Mouse (Mus musculus): ENCODE data around the gene Olfr1341.

The Olfr1341 gene

DNA sequence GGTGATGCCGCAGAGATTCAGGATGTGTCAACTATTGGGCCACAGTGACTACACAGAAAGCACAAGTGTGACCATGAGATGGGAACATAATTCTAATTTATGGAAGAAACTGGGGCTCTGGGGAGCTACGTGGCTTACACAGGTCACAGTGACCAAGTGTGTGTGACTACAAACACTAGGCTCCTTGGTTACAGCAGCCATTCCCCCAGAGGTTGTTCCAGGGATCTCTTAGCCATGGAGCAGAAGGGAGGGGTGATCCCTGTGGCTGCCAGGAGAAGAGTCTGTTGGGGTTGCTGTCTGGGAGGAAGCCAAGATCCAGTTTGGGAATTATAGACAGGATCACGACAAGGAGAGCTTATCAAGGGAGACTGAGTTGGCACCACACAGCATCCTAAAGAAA, at the start of gene Olfr1341:
Gene Olfr1341, plus strand, starts transcription at position 301 of the 400 bp plus-strand sequence.
- no peak for DNase-seq

DNA sequence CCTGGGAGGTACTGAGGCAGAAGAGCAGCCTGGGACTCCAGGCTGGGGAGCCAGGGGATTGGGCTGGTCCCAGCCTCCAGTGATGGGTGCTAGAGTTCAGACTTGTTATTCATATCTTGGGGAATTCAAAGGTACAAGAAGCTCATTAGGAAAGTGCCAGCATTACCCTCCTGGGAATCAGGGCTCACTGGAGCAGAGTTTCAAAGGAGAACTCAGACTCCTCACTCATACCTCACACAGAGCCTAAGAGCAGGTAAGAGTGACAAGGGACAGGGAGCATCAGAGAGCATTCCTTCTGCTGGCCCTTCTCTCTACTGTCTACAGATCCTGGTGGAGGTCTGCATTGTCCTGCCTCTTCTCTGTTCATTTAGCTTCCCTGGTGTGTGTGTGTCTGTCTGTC, 44.7 kb upstream of the Olfr1341 start, which contains the start of gene Olfr62:
Gene Olfr62, plus strand, starts transcription at position 301 of the 400 bp plus-strand sequence.
- DNase-seq = no peak

DNA sequence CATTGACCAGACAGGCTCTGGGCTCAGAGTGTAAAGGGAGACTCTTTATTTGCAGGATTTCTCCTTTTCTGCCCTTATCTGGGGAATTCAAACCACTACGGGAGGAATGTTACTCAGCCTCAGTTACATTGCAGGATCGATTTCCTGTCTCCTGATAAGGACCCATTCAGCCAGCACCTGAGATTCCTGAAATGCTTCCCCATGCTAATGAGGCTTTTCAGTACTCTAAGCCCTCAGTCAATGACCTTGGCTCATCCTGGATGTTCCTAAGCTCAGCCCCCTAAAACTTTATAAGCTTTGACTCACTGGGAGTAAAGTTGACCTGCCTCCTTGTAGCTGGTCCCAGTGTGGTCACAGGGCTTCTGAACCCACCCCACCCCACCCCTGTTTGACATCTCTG, 16.2 kb upstream of the Olfr1341 start:
- DNase-seq = no peak

DNA sequence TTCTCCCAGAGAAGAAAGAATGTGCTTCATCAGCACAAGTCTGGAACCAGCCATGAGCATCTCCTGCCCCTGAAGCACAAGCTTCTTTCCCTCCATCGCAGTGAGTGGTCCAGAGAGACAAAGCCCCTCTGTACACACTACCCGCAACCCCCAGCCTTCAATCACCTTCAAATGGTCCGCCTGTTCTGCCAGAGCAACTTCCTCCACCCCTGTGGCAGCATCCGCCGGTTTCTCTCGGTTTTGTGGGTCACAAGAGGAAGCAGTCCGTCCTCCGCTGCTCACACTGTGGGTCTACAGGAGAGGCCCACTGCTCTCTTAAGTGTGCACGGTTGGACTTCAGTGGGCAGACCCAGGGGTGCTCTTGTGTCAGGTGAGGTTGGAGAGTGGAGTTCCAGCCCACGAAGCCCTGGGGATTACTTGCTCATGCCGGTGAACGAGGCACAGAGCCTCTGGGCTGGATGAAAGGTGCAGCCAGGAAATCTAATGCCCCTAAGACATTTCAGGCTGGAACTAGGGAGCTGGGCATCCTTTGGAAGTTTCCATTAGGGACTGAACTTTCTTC, 10.8 kb upstream of the Olfr1341 start, which contains the start of gene Olfr1342:
Gene Olfr1342, minus strand, starts transcription at position 345 of the 562 bp plus-strand sequence.
- DNase-seq = no peak

DNA sequence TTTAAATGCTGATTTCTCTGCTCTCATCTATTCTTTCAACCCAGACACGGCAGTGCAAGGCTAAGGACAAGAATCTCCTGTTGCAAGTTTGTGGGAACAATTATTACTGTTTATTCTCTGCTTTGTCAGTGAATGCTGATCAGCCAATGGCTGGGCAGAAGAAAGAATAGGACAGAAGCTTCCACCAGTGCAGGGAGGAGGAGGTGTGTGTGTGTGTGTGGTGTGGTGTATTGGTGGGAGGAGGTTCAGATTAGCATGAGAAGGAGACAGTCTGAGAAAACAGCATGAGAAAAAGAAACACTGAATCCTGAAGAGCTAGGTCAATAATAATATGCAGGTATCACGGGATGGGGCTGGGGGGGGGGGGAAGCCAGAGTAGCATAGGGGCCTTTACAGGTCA, 9.5 kb upstream of the Olfr1341 start:
- DNase-seq = no peak

DNA sequence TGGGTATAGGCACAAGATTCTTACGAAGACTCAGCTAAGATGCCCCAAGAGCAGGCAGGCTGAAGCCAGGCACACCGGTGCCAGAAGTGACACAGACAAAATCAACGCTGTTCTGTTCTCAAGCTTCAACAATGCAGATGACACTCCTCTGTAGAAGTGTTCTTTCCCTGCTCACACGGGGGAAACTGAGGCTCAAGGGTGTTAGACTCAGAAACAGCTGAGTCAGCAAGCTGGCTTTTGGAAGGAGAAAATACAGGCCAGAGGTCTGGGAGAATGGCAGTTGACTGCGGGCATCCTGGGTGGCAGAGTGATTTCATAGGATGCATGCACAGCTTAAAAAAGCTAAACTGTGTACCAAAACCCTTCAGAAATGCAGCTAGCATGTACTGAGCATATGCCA, 4.8 kb downstream of the Olfr1341 start:
- no peak for DNase-seq

DNA sequence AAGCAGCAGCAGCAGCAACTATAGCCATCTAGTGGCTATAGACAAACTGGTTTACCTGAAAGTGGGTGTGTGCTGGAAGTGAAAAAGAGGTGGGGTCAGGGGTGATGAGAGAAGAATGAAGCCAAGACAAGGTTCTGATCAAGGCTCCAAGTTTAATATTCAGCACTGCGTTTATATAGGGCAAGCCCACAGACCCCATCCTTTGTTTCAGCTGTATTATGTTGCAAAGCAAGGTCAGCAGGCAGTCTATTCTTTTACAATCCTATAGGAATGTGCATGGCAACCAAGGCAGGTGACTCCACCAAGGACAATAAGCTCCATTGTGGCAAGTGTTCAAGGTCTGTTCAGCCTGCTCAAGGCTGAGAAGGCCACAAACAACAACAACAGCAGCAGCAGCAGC, 8.3 kb downstream of the Olfr1341 start:
- no peak for DNase-seq

DNA sequence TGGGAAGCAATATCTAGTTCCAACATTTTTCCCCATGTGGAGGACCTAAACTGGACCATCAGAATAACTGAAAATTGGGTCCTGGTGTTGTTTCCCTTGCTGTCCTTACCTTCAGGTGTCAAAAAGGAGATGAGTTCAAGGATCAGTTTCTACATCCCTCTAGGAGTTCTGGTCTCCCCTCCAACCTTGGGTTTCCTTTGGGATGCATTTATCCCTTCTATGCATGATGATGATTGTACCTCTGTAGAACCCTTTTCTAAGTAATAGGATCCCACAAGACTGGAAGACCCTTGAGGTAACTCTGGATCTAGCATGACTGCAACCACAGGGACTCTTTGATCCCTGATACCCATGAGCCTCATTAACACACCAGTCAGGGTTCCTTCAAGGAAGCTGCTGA, 16.5 kb downstream of the Olfr1341 start, which contains the start of gene Olfr1340:
Gene Olfr1340, plus strand, starts transcription at position 301 of the 400 bp plus-strand sequence.
- no peak for DNase-seq

DNA sequence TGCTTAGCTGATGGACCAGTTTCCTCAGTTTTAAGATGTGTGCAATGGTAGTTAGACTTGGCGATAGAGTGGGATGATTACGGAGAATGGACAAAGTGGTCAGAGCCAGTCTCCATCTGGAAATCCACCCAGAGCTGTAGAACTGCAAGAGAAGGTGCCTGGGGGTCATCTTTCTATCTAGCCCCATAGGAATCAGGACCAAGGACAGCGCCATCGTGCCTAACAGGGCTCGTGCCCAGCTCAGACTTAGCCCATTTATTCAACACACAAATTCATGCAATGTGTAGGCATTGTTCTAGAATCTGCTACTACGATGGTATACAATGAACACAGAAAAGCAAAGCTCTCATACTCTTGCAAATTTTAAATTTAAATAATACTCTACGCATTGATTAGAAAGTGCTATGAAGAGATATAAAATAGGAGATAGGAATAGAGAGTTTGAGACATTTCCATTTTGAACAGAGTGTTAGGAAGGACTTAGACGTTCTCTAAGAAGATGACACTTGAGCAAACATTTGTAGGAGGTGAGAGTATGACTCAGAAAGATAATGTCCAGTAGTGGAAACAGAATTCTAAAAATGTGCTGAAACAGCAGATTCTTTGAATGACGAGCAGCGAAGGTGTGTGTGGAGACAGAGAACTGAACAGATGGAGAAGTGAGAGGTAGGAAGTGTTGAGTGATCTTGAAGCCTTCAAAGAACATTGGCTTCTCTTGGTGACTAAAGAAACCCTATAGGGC, 18.6 kb downstream of the Olfr1341 start:
- peak; percentile 7 for DNase-seq

DNA sequence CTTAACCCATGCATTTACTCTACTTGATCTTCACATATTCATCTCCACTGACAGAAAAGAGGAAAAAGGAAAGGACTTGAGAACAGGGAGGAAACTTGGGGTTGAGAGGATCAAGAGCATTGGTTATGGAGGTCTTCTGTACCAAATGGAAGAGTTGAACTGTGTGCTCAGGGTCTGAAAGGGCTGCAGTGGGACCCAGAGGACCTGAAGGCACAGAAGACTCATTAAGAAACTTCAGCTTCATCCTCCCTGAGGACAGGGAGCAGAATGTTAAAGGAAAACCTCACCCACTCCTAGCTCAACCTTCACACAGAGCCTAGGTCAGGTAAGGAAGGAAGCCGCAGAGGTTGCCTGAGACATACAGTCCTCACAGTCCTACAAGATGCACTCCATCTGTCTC, 28.6 kb downstream of the Olfr1341 start, which contains the start of gene Olfr1339:
Gene Olfr1339, plus strand, starts transcription at position 301 of the 400 bp plus-strand sequence.
- DNase-seq = no peak

DNA sequence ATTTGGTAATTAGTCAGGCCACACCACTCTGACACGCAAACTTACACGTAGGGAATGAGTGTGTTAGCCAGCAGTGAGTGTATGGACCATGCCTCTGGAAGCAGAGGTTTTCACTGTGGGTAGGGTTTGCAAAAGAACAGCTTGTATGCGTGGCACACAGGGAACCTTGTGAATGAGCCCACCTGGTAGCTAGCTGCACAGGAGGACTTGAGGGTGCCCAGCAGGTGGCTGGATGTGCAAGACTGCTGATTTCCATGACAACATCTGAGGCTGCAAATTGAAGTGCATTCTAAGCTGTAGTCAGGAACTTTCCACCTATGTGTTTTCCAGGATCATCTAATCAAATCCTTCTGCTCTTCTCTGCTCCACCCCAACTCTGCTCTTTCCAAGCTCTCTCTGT, 36.3 kb downstream of the Olfr1341 start:
- no peak for DNase-seq

DNA sequence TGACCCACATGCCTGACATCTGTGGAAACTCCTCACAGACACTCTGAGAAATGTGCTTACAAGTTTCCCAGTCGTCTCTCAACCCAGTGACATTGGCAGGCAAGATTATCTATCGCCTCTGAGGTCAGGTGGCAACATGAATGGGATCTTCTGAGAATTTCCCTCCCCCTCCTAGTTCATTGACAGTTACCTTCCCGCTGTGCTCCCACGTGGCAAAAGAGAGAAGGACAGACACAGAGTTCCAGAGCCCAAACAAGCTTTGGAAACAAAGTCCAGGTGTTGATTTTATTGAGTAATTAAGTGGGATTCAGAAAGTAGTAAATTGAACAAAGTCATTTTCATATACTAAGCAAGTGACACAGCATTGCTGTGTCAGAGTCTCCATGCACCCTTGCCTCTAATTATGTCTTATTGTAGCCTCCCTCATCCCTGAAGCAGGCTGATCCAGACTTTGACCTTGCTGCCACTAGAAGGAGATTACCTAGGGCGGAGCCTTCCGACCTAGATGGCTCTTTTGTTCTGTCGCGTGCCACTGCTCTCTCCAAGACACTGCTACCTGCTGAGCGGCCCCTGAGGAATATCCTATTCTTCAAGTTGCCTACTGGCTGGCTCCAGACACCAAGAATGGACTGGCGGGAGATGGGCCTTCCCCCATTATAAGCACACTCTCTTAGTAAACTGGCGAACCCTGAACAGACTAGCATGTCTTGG, 37.8 kb downstream of the Olfr1341 start:
- no peak for DNase-seq

DNA sequence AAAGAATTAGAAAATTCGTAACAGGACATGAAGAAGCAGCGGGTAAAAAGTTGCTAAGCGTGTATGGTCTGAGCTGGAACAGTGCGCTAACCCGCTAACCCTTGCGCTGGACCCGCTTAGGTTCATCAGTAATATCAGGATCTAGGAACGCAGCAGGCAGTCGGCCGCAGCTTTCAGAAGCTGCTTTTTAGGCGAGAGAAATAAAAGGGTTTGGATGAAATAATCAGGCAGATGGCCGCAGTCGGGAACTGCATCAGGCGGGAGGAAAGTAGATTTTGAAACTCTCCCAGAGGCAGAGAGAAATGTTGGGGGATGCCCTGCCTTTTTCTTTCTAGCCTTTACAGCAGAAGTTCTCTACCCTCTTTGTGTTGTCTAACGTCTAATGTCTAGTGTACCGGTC, 38.6 kb downstream of the Olfr1341 start:
- DNase-seq = no peak

DNA sequence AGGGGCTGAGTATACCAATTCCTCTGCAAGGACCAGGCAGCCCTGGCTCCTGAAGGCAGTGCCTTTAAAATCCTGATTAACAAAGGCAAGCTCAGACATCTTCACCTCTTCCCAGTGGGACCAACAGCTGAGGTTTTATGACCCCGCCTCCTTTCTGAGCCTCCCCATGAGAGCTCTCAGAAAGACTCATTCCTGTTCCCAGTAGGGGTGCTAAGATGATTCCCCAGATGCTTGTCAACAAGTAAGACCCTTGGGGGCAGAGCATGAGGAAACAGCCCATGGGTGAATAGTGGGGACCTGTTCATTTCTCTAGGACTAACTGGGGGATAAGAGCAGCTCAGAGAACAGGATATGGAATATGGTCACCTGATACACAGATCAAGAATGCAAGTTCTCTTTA, 55.3 kb downstream of the Olfr1341 start, which contains the start of gene Olfr1338:
Gene Olfr1338, minus strand, starts transcription at position 101 of the 400 bp plus-strand sequence.
- DNase-seq = no peak

All from kidney, adult 18-20 months (tissue).